Mouse (Mus musculus): ENCODE results near the gene Acr.
A peak's percentile ranks its signal among the peaks of the same experiment; 100 is the strongest.

Acr gene

GRCm38 (mm10) chr15:89568114-89568513, at the start of gene Acr:
Gene Acr, plus strand, starts transcription at chr15:89568326.
- DNase-seq (ENCODE audit: low read depth) = no peak

- no peak for DNase-seq (ENCODE audit: low read depth)
These were observed 46.2 kb upstream of the Acr start for GRCm38 (mm10) chr15:89521951-89522350.

GRCm38 (mm10) chr15:89522566-89523282, 45.4 kb upstream of the Acr start:
- DNase-seq (ENCODE audit: low read depth) = peak; percentile 54

GRCm38 (mm10) chr15:89523283-89523832, 44.8 kb upstream of the Acr start:
- DNase-seq (ENCODE audit: low read depth) = no peak

GRCm38 (mm10) chr15:89524001-89524571, 44.0 kb upstream of the Acr start:
- DNase-seq (ENCODE audit: low read depth) = no peak

- DNase-seq (ENCODE audit: low read depth) = no peak
These were observed 43.3 kb upstream of the Acr start for GRCm38 (mm10) chr15:89524611-89525415.

- DNase-seq (ENCODE audit: low read depth) = no peak
These were observed 42.7 kb upstream of the Acr start for GRCm38 (mm10) chr15:89525464-89525863.

GRCm38 (mm10) chr15:89525896-89526295, 42.2 kb upstream of the Acr start:
- DNase-seq (ENCODE audit: low read depth) = peak; percentile 40

GRCm38 (mm10) chr15:89526776-89527325, 41.3 kb upstream of the Acr start:
- no peak for DNase-seq (ENCODE audit: low read depth)

- DNase-seq (ENCODE audit: low read depth) = no peak
These were observed 40.7 kb upstream of the Acr start for GRCm38 (mm10) chr15:89527466-89527865.

GRCm38 (mm10) chr15:89528201-89528850, 39.8 kb upstream of the Acr start:
- no peak for DNase-seq (ENCODE audit: low read depth)

GRCm38 (mm10) chr15:89528923-89529322, 39.2 kb upstream of the Acr start:
- DNase-seq (ENCODE audit: low read depth) = no peak

- DNase-seq (ENCODE audit: low read depth) = peak; percentile 57
These were observed 37.8 kb upstream of the Acr start for GRCm38 (mm10) chr15:89530336-89530735.

GRCm38 (mm10) chr15:89531399-89531798, 36.7 kb upstream of the Acr start:
- DNase-seq (ENCODE audit: low read depth) = no peak

GRCm38 (mm10) chr15:89532026-89532923, 35.9 kb upstream of the Acr start:
- DNase-seq (ENCODE audit: low read depth) = no peak

GRCm38 (mm10) chr15:89532924-89533842, 34.9 kb upstream of the Acr start:
- no peak for DNase-seq (ENCODE audit: low read depth)

- no peak for DNase-seq (ENCODE audit: low read depth)
These were observed 34.3 kb upstream of the Acr start for GRCm38 (mm10) chr15:89533843-89534207.

- no peak for DNase-seq (ENCODE audit: low read depth)
These were observed 24.0 kb upstream of the Acr start for GRCm38 (mm10) chr15:89544171-89544570.

GRCm38 (mm10) chr15:89547321-89547720, 20.8 kb upstream of the Acr start:
- no peak for DNase-seq (ENCODE audit: low read depth)

Data from 416B (cell line).